Mouse (Mus musculus) liver, postnatal 0 days (tissue): ENCODE measurements at regions not wholly inside any gene's neighbourhood (a gene's known extent, or its start where the extent isn't known, plus 50 kb on each side); places are given as distances from the start of the nearest gene placed in this dataset.

Experiments
- CTCF ChIP-seq: sonication (generic); IDR thresholded peaks from 2 replicates; pipeline ENCODE4 v1.5.1; 2016; ENCODE audit warnings: antibody characterized with exemption, low read depth
- EP300 ChIP-seq: IDR thresholded peaks from 2 replicates; pipeline ENCODE4 v1.6.1; 2016; ENCODE audit warnings: antibody characterized with exemption, low read depth, mild to moderate bottlenecking

- TF ChIP-seq CTCF (no peak), EP300 (no peak)
These were observed 181.8 kb downstream of the Trim29 start for GRCm38 (mm10) chr9:43492236-43493000.
